Mouse (Mus musculus) hindbrain, embryonic 15.5 days (tissue): ENCODE data around the gene Zyg11b. TPM values are rescaled to one million over a fixed set of nuclear protein-coding genes. Genes with fewer than 3 reads are reported as not detected.

Source experiments
- ATAC-seq: fragments of 200-750 bp; cut with Nextera tagmentation; 2 replicates; pipeline ENCODE4 v1.8.0; 2017; ENCODE audit warnings: low read depth, moderate number of reproducible peaks, moderate TSS enrichment; ENCODE audit not compliant: low FRiP score
- H3K27ac ChIP-seq: fragments of 300-500 bp; sonication (generic); replicated peaks from 2 replicates; pipeline ENCODE4 v1.5.1; 2015; ENCODE audit warnings: mild to moderate bottlenecking, inconsistent platforms
- H3K27me3 ChIP-seq: fragments of 300-500 bp; sonication (generic); 2 replicates; pipeline ENCODE4 v1.6.1; 2015; ENCODE audit warnings: control low read depth, inconsistent platforms
- H3K36me3 ChIP-seq: fragments of 300-500 bp; sonication (generic); 2 replicates; pipeline ENCODE4 v1.6.1; 2015; ENCODE audit warnings: control low read depth, inconsistent platforms
- H3K4me1 ChIP-seq: fragments of 300-500 bp; sonication (generic); replicated peaks from 2 replicates; pipeline ENCODE4 v1.6.1; 2015; ENCODE audit warnings: control low read depth, inconsistent platforms
- H3K4me2 ChIP-seq: fragments of 300-500 bp; sonication (generic); 2 replicates; pipeline ENCODE4 v1.6.1; 2015; ENCODE audit warnings: moderate library complexity, mild to moderate bottlenecking, inconsistent platforms
- H3K4me3 ChIP-seq: fragments of 300-500 bp; sonication (generic); 2 replicates; pipeline ENCODE4 v1.5.1; 2015; ENCODE audit warnings: mild to moderate bottlenecking, inconsistent platforms
- H3K9ac ChIP-seq: fragments of 300-500 bp; sonication (generic); 2 replicates; pipeline ENCODE4 v1.6.1; 2015; ENCODE audit warnings: inconsistent platforms
- H3K9me3 ChIP-seq: fragments of 300-500 bp; sonication (generic); 2 replicates; pipeline ENCODE4 v1.6.1; 2016; ENCODE audit warnings: control low read depth, inconsistent platforms
- WGBS: fragments of 180-500 bp; shearing (Covaris S2); methylation state at CpG from one replicate; pipeline ENCODE4 v1.1.7; 2015; 5-methylcytosine and 5-hydroxymethylcytosine counted together
- polyA plus RNA-seq: library from polyadenylated mRNA; unstranded; fragments of >200 nt; fragmentation: Nextera tagmentation; extraction: Ambion mirVana; gene quantifications from 2 replicates; pipeline ENCODE4 v1.2.1, GENCODE M21; 2015

Zyg11b gene
- polyA plus RNA-seq, 1 experiment from 2014 or later, result 31.5 TPM

DNA sequence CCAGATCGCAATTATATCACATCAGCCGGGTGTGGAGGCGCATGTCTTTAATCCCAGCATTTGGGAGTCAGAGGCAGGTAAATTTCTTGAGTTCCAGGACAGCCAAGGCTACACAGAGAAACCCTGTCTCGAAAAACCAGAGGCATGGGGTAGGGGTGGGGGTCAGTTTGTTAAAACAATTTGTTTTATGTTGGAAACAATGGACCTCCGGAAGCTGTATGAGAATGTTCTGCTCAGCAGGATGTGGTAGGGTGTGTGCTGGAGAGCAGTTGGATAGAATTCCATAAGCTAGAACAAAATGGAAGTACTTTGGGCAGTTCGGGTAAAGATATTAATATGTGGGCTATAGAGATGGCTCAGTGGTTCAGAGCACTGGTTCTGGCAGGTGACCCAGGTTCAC, 34.5 kb upstream of the Zyg11b start:
- H3K4me3 ChIP-seq, result no peak overlapping the region
- no peak overlapping the region for H3K4me2 ChIP-seq
- H3K36me3 ChIP-seq, result peaks cover 31% of the 10 kb centered on the region
- H3K9ac ChIP-seq, result no peak overlapping the region
- ATAC-seq, result no peak
- H3K27ac ChIP-seq, result no peak overlapping the region
- H3K9me3 ChIP-seq, result no peaks in the 10 kb centered on the region
- H3K27me3 ChIP-seq, result no peaks in the 10 kb centered on the region
- 0 out of 2 replicates have a peak, but pooled peaks cover 3% of the 10 kb centered on the region for H3K4me1 ChIP-seq
- WGBS, result 86% methylated on average over 6 of the region's 6 CpGs

DNA sequence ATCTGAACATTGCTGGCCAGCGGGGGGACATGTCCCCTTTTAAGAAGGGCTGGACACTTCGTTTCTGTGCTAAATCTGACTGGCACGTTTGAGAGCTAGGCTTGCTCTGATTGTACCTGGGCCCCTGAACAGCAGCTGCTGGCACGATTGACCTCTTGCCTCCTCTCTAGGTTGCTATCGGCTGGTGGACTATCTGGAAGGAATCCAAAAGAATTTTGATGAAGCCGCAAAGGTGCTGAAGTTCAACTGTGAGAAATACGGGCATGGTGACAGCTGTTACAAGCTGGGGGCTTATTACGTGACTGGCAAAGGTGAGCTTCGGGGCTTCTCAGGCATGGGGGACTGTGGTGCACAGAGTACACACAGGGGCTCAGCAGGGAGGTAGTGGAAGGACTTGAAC, 31.1 kb upstream of the Zyg11b start:
- Histone ChIP-seq H3K4me3 (no peak overlapping the region), H3K4me1 (peaks cover 14% of the 10 kb centered on the region), H3K9ac (no peak overlapping the region), H3K9me3 (no peaks in the 10 kb centered on the region), H3K27me3 (no peaks in the 10 kb centered on the region), H3K27ac (no peak overlapping the region), H3K36me3 (peaks cover 12% of the 10 kb centered on the region), H3K4me2 (no peak overlapping the region)
- 89% methylated on average over 9 of the region's 9 CpGs for WGBS
- no peak for ATAC-seq

DNA sequence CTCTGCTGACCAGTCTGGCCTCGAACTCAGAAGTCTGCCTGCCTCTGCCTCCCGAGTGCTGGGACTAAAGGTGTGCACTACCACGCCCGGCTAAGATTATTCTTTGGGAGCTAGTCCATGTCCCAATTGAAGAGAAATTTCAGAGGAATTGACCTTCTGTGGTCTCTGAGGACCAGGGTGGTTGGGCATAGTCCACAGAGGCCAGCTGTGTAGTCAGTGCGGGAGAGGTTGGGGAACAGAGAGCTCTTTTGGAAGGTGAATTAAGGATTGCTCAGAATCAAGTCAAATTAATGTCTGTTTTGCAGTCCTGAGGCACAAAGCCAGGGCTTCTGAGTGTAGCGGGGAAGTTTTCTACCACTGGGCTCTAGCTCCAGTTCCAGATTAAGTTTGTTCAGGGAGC, 28.9 kb upstream of the Zyg11b start:
- Histone ChIP-seq H3K36me3 (0 out of 2 replicates have a peak, but pooled peaks cover 7% of the 10 kb centered on the region), H3K27ac (no peak overlapping the region), H3K4me2 (no peak overlapping the region), H3K27me3 (no peaks in the 10 kb centered on the region), H3K9ac (no peak overlapping the region), H3K4me3 (no peak overlapping the region), H3K4me1 (peaks cover 17% of the 10 kb centered on the region), H3K9me3 (no peaks in the 10 kb centered on the region)
- 96% methylated on average over 6 of the region's 6 CpGs for WGBS
- ATAC-seq, result no peak

DNA sequence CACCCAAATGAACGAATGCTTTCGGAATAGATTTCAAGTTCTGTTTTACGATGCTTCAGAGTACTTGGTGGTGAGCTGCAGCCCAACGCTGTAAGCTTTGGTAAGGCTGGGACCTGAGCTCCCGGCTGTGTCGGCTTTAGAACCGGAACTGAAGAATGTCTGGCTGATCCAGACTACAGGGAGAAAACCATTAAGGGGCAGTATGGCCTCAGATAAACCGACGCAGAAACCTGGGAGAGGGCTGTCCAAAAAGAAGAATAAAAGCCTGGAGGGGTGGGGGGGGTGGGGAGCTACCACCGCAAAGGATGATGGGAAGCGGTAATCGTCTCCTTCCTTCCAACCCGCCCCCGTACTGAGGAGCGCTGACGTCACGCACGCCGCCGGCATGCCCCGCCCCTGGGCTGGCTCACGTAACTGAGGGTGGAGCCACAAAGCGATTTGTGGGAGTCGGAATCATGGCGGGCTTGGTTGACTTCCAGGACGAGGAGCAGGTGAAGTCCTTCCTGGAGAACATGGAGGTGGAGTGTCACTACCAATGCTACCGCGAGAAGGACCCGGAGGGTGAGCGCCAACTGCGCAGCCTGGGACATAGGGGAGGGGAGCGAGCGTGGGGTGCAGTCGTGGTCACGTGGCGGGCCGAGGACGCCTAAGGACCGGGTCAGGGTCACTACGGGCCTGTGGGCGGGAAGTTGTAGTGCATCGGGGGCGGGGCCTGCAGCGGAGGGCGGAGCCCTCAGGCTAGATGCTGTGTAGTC, 27.0 kb upstream of the Zyg11b start, which contains the start of gene Coa7:
Gene Coa7, plus strand, starts transcription at position 411 of the 755 bp plus-strand sequence.
- WGBS, result under 1% methylated on average over 43 of the region's 45 CpGs
- ATAC-seq, result peak; percentile 95

DNA sequence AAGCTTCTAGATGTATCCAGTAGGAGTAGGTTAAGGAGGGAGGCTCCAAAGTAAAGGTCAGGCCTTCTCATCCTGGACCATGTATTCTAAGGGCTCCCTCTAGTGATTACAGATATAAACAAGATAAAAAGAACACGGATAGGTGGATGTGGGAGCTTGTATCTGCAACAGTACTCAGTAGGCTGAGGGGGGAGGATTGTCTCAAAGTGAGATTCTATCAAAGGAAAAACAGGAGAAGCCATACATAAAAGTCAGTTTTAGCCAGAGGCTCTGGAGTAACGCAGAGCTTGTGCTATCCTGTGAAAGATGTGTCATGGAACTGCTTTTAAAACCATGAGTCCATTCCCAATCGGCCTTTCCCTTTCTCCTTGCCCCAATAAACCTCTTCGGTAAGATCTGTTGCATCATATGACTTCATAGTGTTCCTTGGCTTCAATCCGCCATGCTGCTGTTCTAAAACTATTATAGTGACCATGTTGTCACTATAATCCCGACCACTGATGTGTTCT, 26.2 kb upstream of the Zyg11b start:
- no peaks in the 10 kb centered on the region for H3K9me3 ChIP-seq
- no peaks in the 10 kb centered on the region for H3K27me3 ChIP-seq
- peak overlapping the region; percentile 67 for H3K4me2 ChIP-seq
- ATAC-seq, result peak; percentile 25
- no peaks in the 10 kb centered on the region for H3K36me3 ChIP-seq
- peak overlapping the region; percentile 96 for H3K27ac ChIP-seq
- WGBS, result 27% methylated on average over 6 of the region's 6 CpGs
- peak overlapping the region; percentile 85 for H3K4me3 ChIP-seq
- peak overlapping the region; percentile 57 for H3K9ac ChIP-seq
- H3K4me1 ChIP-seq, result peaks cover 17% of the 10 kb centered on the region

More for the DNA sequence above, 27.0 kb upstream of the Zyg11b start, which contains the start of gene Coa7:
- peak within 1 kb of the TSS; percentile 67 for H3K4me2 ChIP-seq
- H3K4me3 ChIP-seq, result peak within 1 kb of the TSS; percentile 85
- no peaks in the 10 kb centered on the region for H3K9me3 ChIP-seq
- 0 out of 2 replicates have a peak, but pooled peaks cover 6% of the 10 kb centered on the region for H3K36me3 ChIP-seq
- H3K27ac ChIP-seq, result peak within 1 kb of the TSS; percentile 96
- H3K9ac ChIP-seq, result peak within 1 kb of the TSS; percentile 68
- no peaks in the 10 kb centered on the region for H3K27me3 ChIP-seq
- H3K4me1 ChIP-seq, result peaks cover 17% of the 10 kb centered on the region

DNA sequence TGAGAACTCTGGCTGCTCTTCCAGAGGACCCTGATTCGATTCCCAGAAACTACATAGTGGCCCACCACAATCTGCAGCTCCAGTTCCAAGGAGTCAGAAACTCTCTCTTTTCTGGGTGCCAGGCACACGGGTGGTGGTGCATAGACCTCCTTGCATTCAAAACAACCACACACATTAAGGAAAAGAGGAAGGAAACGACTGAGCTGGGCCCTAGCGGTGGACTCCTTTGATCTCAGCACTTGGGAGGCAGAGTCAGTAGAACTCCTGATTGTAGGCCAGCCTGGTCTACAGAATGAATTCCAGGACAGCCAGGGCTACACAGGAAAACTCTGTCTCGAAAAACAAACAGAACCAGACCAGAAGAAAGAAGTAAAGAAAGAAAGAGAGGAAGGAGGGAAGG, 22.7 kb upstream of the Zyg11b start:
- H3K9me3 ChIP-seq, result no peaks in the 10 kb centered on the region
- no peak overlapping the region for H3K9ac ChIP-seq
- no peaks in the 10 kb centered on the region for H3K36me3 ChIP-seq
- H3K27me3 ChIP-seq, result no peaks in the 10 kb centered on the region
- WGBS, result 76% methylated on average over 5 of the region's 5 CpGs
- no peak for ATAC-seq
- no peak overlapping the region for H3K4me3 ChIP-seq
- H3K4me1 ChIP-seq, result peaks cover 12% of the 10 kb centered on the region
- H3K4me2 ChIP-seq, result no peak overlapping the region
- H3K27ac ChIP-seq, result no peak overlapping the region

DNA sequence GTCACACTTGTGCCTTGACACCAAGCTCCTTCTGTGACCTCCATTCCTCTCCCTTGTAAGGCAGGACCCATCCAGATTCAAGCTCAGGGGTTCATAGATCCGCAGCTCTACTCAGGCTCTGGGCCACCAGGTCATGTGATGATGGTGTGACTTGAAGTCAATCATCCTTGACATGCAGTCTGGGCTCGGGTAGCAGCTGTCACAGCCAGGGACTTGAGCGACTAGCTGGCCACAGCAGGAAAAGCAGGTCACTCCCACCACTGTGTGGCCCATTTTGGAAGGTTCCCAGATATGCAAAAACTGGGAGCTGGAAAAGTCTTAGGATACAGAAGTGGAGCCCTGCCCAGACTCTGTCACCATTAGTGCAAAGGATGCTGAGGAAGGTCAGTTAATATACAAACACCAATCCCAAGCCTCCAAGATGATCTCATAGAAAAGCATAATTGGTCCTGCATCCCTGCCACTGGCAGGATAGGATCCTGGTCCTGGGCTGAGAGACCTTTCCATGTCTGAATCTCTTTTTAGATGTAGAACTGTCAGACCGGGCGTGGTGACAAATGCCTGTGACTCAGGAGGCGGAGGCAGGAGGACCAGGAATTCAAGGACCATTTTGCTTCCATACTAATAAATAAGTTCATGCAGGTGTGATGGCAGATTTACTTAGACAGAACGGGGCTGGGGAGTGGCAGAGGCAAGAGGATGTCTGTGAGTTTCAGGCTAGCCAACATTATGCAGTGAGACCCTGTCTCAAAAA, 19.9 kb upstream of the Zyg11b start:
- ATAC-seq, result no peak

DNA sequence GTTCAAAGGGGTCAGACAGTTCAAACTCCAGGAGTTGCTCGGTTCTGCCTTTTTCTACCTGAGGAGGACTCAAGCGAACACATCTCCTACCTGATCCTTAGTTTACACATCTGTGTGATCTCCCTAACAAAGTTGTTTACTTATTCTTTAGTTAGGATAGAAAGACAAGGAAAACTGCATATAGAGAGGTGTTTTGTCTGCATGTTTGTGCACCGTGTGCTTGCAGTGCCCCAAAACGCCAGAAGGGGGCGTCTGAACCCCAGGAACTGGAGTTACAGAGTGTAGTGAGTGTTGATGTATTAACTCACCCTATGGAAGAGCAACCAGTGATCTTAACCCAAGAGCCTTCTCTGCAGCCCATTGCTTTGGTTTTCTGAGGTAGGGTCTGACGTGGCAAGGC, 18.9 kb upstream of the Zyg11b start:
- 75% methylated on average over 6 of the region's 6 CpGs for WGBS
- H3K27ac ChIP-seq, result no peak overlapping the region
- ATAC-seq, result no peak

More for the DNA sequence above, 19.9 kb upstream of the Zyg11b start:
- no peaks in the 10 kb centered on the region for H3K36me3 ChIP-seq
- 78% methylated on average over 7 of the region's 7 CpGs for WGBS
- no peaks in the 10 kb centered on the region for H3K27me3 ChIP-seq
- H3K9ac ChIP-seq, result no peak overlapping the region
- no peak overlapping the region for H3K4me3 ChIP-seq
- no peaks in the 10 kb centered on the region for H3K9me3 ChIP-seq
- no peaks in the 10 kb centered on the region for H3K4me1 ChIP-seq
- no peak overlapping the region for H3K4me2 ChIP-seq
- no peak overlapping the region for H3K27ac ChIP-seq

DNA sequence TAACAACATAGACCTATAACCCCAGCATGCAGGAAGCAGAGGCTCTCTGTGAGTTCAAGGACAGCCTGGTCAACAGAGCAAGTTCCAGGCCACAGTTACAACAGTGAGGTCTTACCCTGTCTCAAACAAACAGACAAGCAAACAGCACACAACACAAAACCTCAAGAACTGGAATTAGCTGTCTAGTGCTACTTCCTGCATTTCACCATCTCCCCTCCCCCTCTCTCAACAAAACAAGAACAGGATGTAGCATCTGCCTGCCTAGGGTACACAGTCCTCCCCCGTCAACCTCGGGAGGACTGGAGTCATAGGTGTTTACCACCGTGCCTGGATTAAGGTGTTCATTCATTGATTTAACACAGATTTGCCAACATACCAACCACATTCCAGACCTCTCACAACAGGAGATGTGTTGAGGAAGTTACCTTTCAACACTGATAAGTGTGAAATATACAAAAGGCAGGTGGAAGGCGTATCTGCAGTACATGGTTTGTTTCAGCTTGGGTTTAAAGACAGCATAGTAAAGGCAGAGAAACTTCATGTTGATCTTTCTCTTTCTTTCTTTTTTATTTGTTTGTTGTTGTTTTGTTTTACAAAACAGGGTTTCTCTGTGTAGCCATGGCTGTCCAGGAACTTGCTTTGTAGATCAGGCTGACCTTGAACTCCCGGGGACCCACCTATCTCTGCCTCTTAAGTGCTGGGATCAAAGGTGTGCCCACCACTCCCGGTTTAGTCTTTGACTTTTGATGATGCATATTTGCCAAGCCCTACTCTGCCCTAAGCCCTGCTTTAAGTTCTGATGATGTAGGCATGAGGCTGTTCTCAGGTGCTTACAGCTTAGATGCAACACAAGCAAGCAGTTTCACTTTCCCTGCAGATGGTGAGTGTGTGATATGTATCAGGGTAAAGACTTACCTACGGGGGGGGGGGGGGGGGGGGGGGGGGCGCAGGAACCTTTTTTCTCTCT, 18.0 kb upstream of the Zyg11b start:
- H3K27ac ChIP-seq, result no peak overlapping the region
- no peak overlapping the region for H3K9ac ChIP-seq
- H3K9me3 ChIP-seq, result no peaks in the 10 kb centered on the region
- 84% methylated on average over 7 of the region's 8 CpGs for WGBS
- H3K36me3 ChIP-seq, result no peaks in the 10 kb centered on the region
- H3K4me1 ChIP-seq, result no peaks in the 10 kb centered on the region
- H3K27me3 ChIP-seq, result no peaks in the 10 kb centered on the region
- H3K4me3 ChIP-seq, result no peak overlapping the region
- no peak overlapping the region for H3K4me2 ChIP-seq
- no peak for ATAC-seq

More for the DNA sequence above, 18.9 kb upstream of the Zyg11b start:
- Histone ChIP-seq H3K36me3 (no peaks in the 10 kb centered on the region), H3K9ac (no peak overlapping the region), H3K4me1 (no peaks in the 10 kb centered on the region), H3K27me3 (no peaks in the 10 kb centered on the region), H3K4me3 (no peak overlapping the region), H3K4me2 (no peak overlapping the region), H3K9me3 (no peaks in the 10 kb centered on the region)

DNA sequence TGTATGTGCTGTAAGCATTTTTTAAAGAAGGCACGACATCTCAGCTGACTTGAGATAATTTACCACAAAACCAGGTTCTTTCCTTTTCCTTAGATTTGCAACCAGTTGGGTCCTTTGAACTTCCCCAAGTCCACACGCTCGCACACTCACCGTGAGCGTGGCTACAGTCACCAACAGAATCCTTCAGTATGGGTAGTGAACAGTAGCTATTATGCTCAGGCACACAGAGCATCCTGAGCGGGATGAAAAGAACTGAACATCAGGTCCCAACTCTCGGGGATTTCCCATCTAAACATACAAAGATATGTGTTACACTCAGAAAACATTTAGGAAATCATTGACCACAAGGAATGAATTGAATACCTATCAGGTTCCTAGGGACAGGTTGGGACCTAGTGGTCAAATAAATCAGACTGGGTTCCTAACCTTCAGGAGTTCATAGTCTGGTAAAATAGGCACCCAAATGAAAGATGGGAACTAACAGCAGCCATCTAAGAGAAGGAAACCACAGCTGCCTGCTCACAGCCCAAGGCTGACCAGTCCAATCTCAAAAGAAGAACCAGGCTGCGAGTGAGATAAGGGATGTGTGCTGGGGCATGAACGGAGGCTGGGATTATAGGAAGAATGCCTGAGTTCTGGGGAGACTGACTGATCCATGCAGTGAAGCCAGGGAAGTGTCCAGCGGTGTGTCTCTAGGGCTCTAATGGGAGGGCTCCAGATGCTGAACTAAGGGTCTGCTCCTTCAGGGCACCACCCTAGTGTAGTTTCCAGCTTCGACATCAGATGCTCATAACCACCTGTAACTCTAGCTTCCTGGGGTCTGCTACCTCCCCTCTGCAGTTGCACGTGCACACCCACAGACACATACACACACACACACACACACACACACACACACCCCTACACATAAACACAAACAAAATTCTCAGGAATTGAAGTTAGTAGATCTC, 17.0 kb upstream of the Zyg11b start:
- ATAC-seq, result no peak
- no peaks in the 10 kb centered on the region for H3K36me3 ChIP-seq
- 88% methylated on average over 12 of the region's 12 CpGs for WGBS
- H3K27me3 ChIP-seq, result no peaks in the 10 kb centered on the region
- H3K9ac ChIP-seq, result no peak overlapping the region
- H3K4me3 ChIP-seq, result no peak overlapping the region
- H3K27ac ChIP-seq, result no peak overlapping the region
- H3K9me3 ChIP-seq, result no peaks in the 10 kb centered on the region
- no peak overlapping the region for H3K4me2 ChIP-seq
- H3K4me1 ChIP-seq, result no peaks in the 10 kb centered on the region
